Mouse (Mus musculus): Measurements from ENCODE around the gene Gm20820. TPM values are rescaled to one million over a fixed set of nuclear protein-coding genes. Genes with fewer than 3 reads are reported as not detected.
"Not testable (repeated sequence)": the region's sequence is repeated elsewhere in the genome, so short reads cannot be mapped to it uniquely, and the experiment has no call there.

Gm20820 gene
- polyA plus RNA-seq (2014; fragmentation: Nextera tagmentation; extraction: Ambion mirVana), result not detected in 2 replicates

DNA sequence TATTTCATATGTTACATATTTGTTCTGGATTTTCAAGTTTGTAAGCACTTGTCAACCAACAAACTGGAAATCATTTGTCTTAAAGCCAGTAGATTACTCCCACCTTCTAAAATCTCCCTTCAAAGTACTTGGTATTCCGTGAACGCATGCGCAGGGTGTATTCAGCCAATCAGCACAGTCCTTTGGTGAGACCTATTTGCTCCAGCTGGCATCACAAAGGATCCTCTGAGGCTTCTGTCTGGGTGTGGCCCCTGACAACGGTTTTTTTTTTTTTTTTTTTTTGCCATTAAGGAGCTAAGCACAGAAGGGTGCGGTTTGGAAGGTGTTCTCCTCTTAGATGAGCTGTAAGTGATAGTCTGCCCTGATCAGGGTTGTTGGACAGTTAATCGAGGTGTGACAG, at the start of gene Gm20820:
TSS of gene Gm20820 (plus strand) at position 301 of the 400 bp plus-strand sequence.
- H3K36me3 ChIP-seq (ENCODE audit: control insufficient read depth, insufficient read depth, low read length); ATAC-seq (replicated peaks; ENCODE audit: insufficient number of reproducible peaks, low FRiP score, low TSS enrichment): not testable (repeated sequence)
- WGBS (ENCODE audit: insufficient replicate concordance), result no CpG with 5 or more reads among the region's 6 CpGs

More for the DNA sequence above, at the start of gene Gm20820:
- not testable (repeated sequence) for H3K4me2 ChIP-seq; H3K27ac ChIP-seq (ENCODE audit: low read depth, low read length); H3K4me3 ChIP-seq (ENCODE audit: low read depth, low read length); H3K9ac ChIP-seq (ENCODE audit: low read depth, low read length); H3K4me1 ChIP-seq (ENCODE audit: control insufficient read depth, insufficient read depth, low read length); H3K9me3 ChIP-seq (replicated peaks; ENCODE audit: control insufficient read depth, low read length); H3K27me3 ChIP-seq (ENCODE audit: control insufficient read depth, insufficient read depth, low read length)

Measured in heart, embryonic 11.5 days (tissue).